Mouse (Mus musculus): ENCODE measurements around the gene AI467606. TPM values are rescaled to one million over a fixed set of nuclear protein-coding genes. Genes with fewer than 3 reads are reported as not detected.
A peak's percentile ranks its signal among the peaks of the same experiment; 100 is the strongest.

Gene AI467606
- total and polyA plus RNA-seq, 2 experiments from 2014 or later, result 0.68 to 1.0 TPM

DNA sequence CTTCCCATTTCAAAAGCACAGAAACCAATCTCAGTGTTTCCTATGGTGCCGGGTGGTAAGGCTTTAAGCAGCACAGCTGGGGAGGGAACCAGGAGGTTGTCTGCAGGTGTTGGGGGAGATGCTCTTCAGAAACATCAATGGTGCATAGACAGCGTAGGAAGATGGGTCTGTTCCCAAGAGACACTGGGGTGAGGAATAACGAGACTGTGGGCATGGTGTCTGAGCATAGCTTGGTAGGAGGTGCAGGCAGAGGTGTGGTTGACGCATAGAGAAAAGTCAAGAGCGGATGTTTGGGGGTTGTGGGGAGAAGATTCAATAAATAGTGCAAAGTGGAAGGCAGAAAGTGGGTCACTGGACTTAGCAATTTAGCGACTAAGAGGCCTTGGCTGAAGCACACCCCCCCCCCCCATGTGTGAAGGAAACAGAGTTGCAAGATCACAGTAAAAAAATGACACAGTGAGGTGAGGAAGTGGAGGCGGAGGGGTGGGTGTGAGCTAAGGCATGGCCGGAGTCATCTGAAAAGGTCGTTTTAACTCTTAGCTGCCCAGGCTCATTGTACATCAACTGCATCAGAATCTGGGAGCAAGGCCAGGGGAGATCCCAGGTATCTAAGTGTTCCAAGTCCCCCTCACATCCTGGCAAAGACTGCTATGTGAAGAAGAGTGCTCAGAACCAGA, 21.9 kb downstream of the AI467606 start:
- WGBS, result 48% methylated on average over 9 of the region's 9 CpGs
- Histone ChIP-seq H3K27ac (no peak overlapping the region), H3K27me3 (ENCODE audit: insufficient read depth, low read length) (no peaks in the 10 kb centered on the region), H3K36me3 (ENCODE audit: insufficient read depth, low read length) (no peaks in the 10 kb centered on the region), H3K9ac (replicated peaks; ENCODE audit: low read length) (no peak overlapping the region), H3K4me1 (ENCODE audit: insufficient read depth, low read length) (no peaks in the 10 kb centered on the region), H3K9me3 (ENCODE audit: low read length) (no peaks in the 10 kb centered on the region), H3K4me3 (ENCODE audit: low read length) (no peak overlapping the region), H3K4me2 (ENCODE audit: low read depth, low read length) (no peak overlapping the region)
- ATAC-seq (no peak), DNase-seq (ENCODE audit: low spot score) (no peak)
- no peak for TF ChIP-seq CTCF (IDR thresholded peaks at IDR 0.05; ENCODE audit: low read depth)

- ATAC-seq, result 0 out of 2 replicates have a peak, but pooled peaks have one; percentile 41
These were observed 22.6 kb downstream of the AI467606 start for GRCm38 (mm10) chr7:127113614-127114259.

GRCm38 (mm10) chr7:127114920-127115319, 23.8 kb downstream of the AI467606 start:
- Histone ChIP-seq H3K4me2 (ENCODE audit: low read depth, low read length) (no peak overlapping the region), H3K9me3 (ENCODE audit: low read length) (no peaks in the 10 kb centered on the region), H3K4me1 (ENCODE audit: insufficient read depth, low read length) (no peaks in the 10 kb centered on the region), H3K36me3 (ENCODE audit: insufficient read depth, low read length) (no peaks in the 10 kb centered on the region), H3K27me3 (ENCODE audit: insufficient read depth, low read length) (no peaks in the 10 kb centered on the region; the same call in 1 of the 2 replicates), H3K27ac (no peak overlapping the region), H3K4me3 (ENCODE audit: low read length) (no peak overlapping the region), H3K9ac (replicated peaks; ENCODE audit: low read length) (no peak overlapping the region)
- ATAC-seq, result no peak
- DNase-seq (ENCODE audit: low spot score), result no peak
- 88% methylated on average over 11 of the region's 11 CpGs for WGBS
- no peak for TF ChIP-seq CTCF (IDR thresholded peaks at IDR 0.05; ENCODE audit: low read depth)

More at GRCm38 (mm10) chr7:127113614-127114259, 22.6 kb downstream of the AI467606 start:
- Histone ChIP-seq H3K4me1 (ENCODE audit: insufficient read depth, low read length) (no peaks in the 10 kb centered on the region), H3K36me3 (ENCODE audit: insufficient read depth, low read length) (no peaks in the 10 kb centered on the region), H3K27me3 (ENCODE audit: insufficient read depth, low read length) (no peaks in the 10 kb centered on the region), H3K9me3 (ENCODE audit: low read length) (no peaks in the 10 kb centered on the region), H3K9ac (replicated peaks; ENCODE audit: low read length) (no peak overlapping the region), H3K4me2 (ENCODE audit: low read depth, low read length) (no peak overlapping the region), H3K27ac (no peak overlapping the region), H3K4me3 (ENCODE audit: low read length) (no peak overlapping the region)
- peak; percentile 61 for DNase-seq (ENCODE audit: low spot score)
- no peak for TF ChIP-seq CTCF (IDR thresholded peaks at IDR 0.05; ENCODE audit: low read depth)
- WGBS, result 52% methylated on average over 12 of the region's 12 CpGs

- 39% methylated on average over 11 of the region's 11 CpGs for WGBS
- Histone ChIP-seq H3K4me2 (ENCODE audit: low read depth, low read length) (no peak overlapping the region), H3K4me1 (ENCODE audit: insufficient read depth, low read length) (no peaks in the 10 kb centered on the region), H3K9ac (replicated peaks; ENCODE audit: low read length) (no peak overlapping the region), H3K4me3 (ENCODE audit: low read length) (no peak overlapping the region), H3K9me3 (ENCODE audit: low read length) (no peaks in the 10 kb centered on the region), H3K27me3 (ENCODE audit: insufficient read depth, low read length) (peaks cover 9% of the 10 kb centered on the region; the same call in 1 of the 2 replicates), H3K27ac (no peak overlapping the region), H3K36me3 (ENCODE audit: insufficient read depth, low read length) (no peaks in the 10 kb centered on the region)
- no peak for TF ChIP-seq CTCF (IDR thresholded peaks at IDR 0.05; ENCODE audit: low read depth)
- peak; percentile 58; the same call in 1 of the 2 replicates for ATAC-seq
- DNase-seq (ENCODE audit: low spot score), result peak; percentile 24
These were observed 25.3 kb downstream of the AI467606 start for GRCm38 (mm10) chr7:127116331-127116935.

- Histone ChIP-seq H3K36me3 (ENCODE audit: insufficient read depth, low read length) (no peaks in the 10 kb centered on the region), H3K9ac (replicated peaks; ENCODE audit: low read length) (no peak overlapping the region), H3K4me2 (ENCODE audit: low read depth, low read length) (no peak overlapping the region), H3K4me3 (ENCODE audit: low read length) (no peak overlapping the region), H3K27ac (no peak overlapping the region), H3K27me3 (ENCODE audit: insufficient read depth, low read length) (peaks cover 17% of the 10 kb centered on the region), H3K4me1 (ENCODE audit: insufficient read depth, low read length) (no peaks in the 10 kb centered on the region), H3K9me3 (ENCODE audit: low read length) (no peaks in the 10 kb centered on the region)
- ATAC-seq (peak; percentile 38; the same call in 1 of the 2 replicates), DNase-seq (ENCODE audit: low spot score) (peak; percentile 65)
- 57% methylated on average over 5 of the region's 5 CpGs for WGBS
- peak; percentile 60 for TF ChIP-seq CTCF (IDR thresholded peaks at IDR 0.05; ENCODE audit: low read depth)
These were observed 26.8 kb downstream of the AI467606 start for GRCm38 (mm10) chr7:127117948-127118347.

DNA sequence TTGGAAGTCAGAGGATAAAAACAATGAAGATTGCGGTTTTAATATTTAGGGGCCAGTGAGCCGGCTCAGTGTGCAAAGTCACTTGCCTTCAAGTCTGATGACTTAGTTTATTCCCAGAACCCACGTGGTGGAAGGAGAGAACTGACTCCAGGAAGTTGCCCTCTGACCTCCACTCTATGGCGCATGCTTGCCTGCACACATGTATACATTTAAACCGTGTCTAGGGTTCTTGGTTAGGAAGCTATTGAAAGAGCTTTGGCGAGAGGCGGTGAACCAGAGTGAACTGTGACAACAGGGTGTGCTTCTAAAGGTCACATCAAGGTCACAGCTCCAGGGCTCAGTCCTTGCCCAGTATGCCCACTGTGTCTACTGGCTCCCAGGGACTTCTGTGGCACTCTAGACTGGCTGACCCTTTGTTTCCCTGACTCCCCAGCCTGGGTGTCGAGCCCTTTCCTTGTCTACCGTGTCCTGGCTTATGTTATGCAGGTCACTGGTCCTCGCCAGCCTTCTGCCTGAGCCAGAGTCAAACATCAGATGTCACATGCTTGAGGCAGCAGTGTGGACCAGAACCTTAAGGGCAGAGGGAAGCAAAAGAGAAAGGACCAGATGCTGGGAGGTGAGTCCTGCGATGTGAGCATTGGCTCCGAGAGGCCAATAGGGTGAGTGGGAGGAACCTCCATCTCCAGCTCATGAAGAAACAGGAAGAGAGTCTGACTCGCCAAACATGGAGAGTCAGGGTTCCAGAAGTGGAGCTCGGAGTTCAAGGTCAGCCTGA, 27.7 kb downstream of the AI467606 start:
- Histone ChIP-seq H3K36me3 (ENCODE audit: insufficient read depth, low read length) (no peaks in the 10 kb centered on the region), H3K27ac (no peak overlapping the region), H3K4me2 (ENCODE audit: low read depth, low read length) (no peak overlapping the region), H3K27me3 (ENCODE audit: insufficient read depth, low read length) (peaks cover 17% of the 10 kb centered on the region), H3K9ac (replicated peaks; ENCODE audit: low read length) (no peak overlapping the region), H3K9me3 (ENCODE audit: low read length) (no peaks in the 10 kb centered on the region), H3K4me3 (ENCODE audit: low read length) (no peak overlapping the region), H3K4me1 (ENCODE audit: insufficient read depth, low read length) (no peaks in the 10 kb centered on the region)
- WGBS, result 35% methylated on average over 14 of the region's 14 CpGs
- TF ChIP-seq CTCF (IDR thresholded peaks at IDR 0.05; ENCODE audit: low read depth), result no peak
- DNase-seq (ENCODE audit: low spot score), result no peak
- ATAC-seq, result no peak

All from hindbrain, postnatal 0 days (tissue).